ENCODE assay signal across 11 mouse cellular contexts in genomic region chr10:19352878-19353301, GRCm38 (mm10). TPM values are rescaled to one million over a fixed set of nuclear protein-coding genes. Genes with fewer than 3 reads are reported as not detected.
DNase-seq lines count a peak whose midpoint lies in the region; ATAC-seq and TF ChIP-seq lines count a peak whose summit lies in the region.
"Had no signal": no experiment of that assay in that cellular context is flagged by ENCODE, and none has a peak within 500 bp of the region (broad histone marks: within the 10 kb centered on the region; RNA-seq: fewer than 3 reads in every experiment).

No protein-coding gene starts in this region.

- DNase-seq in liver, embryonic 14.5 days (ENCODE audit: low read depth in 3 of 3, low spot score in 3 of 3) = no peak
- no peak for DNase-seq in liver, embryonic 11.5 days (ENCODE audit: low spot score)
- DNase-seq in embryo, embryonic 10.5 days (ENCODE audit: low spot score) = peak; percentile 66
- peak; percentile 53 for DNase-seq in retina, embryonic 14.5 days (ENCODE audit: low spot score)
- DNase-seq in layer of hippocampus, adult 9-11 months = no peak
- DNase-seq in cerebellum, postnatal 4 days (ENCODE audit: low spot score in 2 of 2) = no peak
- DNase-seq in frontal cortex, postnatal 25 days (ENCODE audit: low spot score in 2 of 2) = no peak

- H3K9me3 ChIP-seq in liver, embryonic 14.5 days (ENCODE audit: control insufficient read depth, low read length) = no peaks in the 10 kb centered on the region
- H3K9me3 ChIP-seq in liver, embryonic 11.5 days (ENCODE audit: control insufficient read depth, low read length) = no peaks in the 10 kb centered on the region
- H3K9me3 ChIP-seq: stomach, embryonic 15.5 days had no signal

- no peak overlapping the region for H3K4me3 ChIP-seq in liver, embryonic 14.5 days (ENCODE audit: insufficient read depth in 1 of 2, low read depth in 2 of 2, low read length in 2 of 2)
- H3K4me3 ChIP-seq in liver, embryonic 11.5 days (ENCODE audit: low read depth, low read length) = no peak overlapping the region
- H3K4me3 ChIP-seq: stomach, embryonic 15.5 days had no signal

- H3K27me3 ChIP-seq in liver, embryonic 14.5 days (ENCODE audit: control insufficient read depth, insufficient read depth, low read length) = peaks cover 65% of the 10 kb centered on the region
- peaks cover 72% of the 10 kb centered on the region for H3K27me3 ChIP-seq in liver, embryonic 11.5 days (replicated peaks; ENCODE audit: control insufficient read depth, insufficient read depth, low read length)

- ATAC-seq in liver, embryonic 14.5 days (ENCODE audit: insufficient read depth) = no peak
- ATAC-seq in liver, embryonic 11.5 days (replicated peaks; ENCODE audit: low FRiP score) = no peak
- ATAC-seq in inflammation-experienced regulatory T-cells, adult 6 months = peak; percentile 22

- no peak overlapping the region for H3K9ac ChIP-seq in liver, embryonic 14.5 days (replicated peaks)
- H3K9ac ChIP-seq in liver, embryonic 11.5 days (ENCODE audit: low read depth, low read length) = no peak overlapping the region
- H3K9ac ChIP-seq: stomach, embryonic 15.5 days had no signal

- 2% methylated on average over 16 of the region's 16 CpGs for WGBS in liver, embryonic 14.5 days (ENCODE audit: insufficient replicate concordance)
- 2% methylated on average over 16 of the region's 16 CpGs for WGBS in liver, embryonic 11.5 days

- H3K36me3 ChIP-seq in liver, embryonic 14.5 days (replicated peaks; ENCODE audit: control insufficient read depth, insufficient read depth, low read depth) = no peaks in the 10 kb centered on the region
- no peaks in the 10 kb centered on the region for H3K36me3 ChIP-seq in liver, embryonic 11.5 days (ENCODE audit: control insufficient read depth, insufficient read depth, low read length)
- H3K36me3 ChIP-seq: stomach, embryonic 15.5 days had no signal

- TF ChIP-seq EP300 in liver, embryonic 14.5 days (IDR thresholded peaks at IDR 0.05; ENCODE audit: low read depth) = no peak

- H3K4me1 ChIP-seq in liver, embryonic 14.5 days (replicated peaks; ENCODE audit: control insufficient read depth in 2 of 2, insufficient read depth in 2 of 2, low read length in 1 of 2) = no peaks in the 10 kb centered on the region
- no peaks in the 10 kb centered on the region; the same call in 1 of the 2 replicates for H3K4me1 ChIP-seq in liver, embryonic 11.5 days (replicated peaks; ENCODE audit: control insufficient read depth, insufficient read depth, low read length)

- H3K4me2 ChIP-seq in liver, embryonic 14.5 days (ENCODE audit: low read depth) = no peak overlapping the region
- no peak overlapping the region for H3K4me2 ChIP-seq in liver, embryonic 11.5 days
- H3K4me2 ChIP-seq: stomach, embryonic 15.5 days had no signal

- peak; percentile 2; the same call in 1 of the 2 replicates for TF ChIP-seq CTCF in liver, embryonic 14.5 days (IDR thresholded peaks at IDR 0.05; ENCODE audit: low read depth)

- no peak overlapping the region for H3K27ac ChIP-seq in liver, embryonic 14.5 days
- H3K27ac ChIP-seq in liver, embryonic 11.5 days (ENCODE audit: low read depth, low read length) = no peak overlapping the region
- H3K27ac ChIP-seq: stomach, embryonic 15.5 days had no signal

RNA-seq across cellular contexts. Expression of gene Olig3, which starts 3.4 kb away (rescaled TPM):
- not detected in 2 replicates for polyA plus RNA-seq in liver, embryonic 14.5 days (2012; rRNA removed)
- polyA plus RNA-seq in liver, embryonic 14.5 days (2014; fragmentation: Nextera tagmentation; extraction: Ambion mirVana) = not detected in 2 replicates
- polyA plus RNA-seq in liver, embryonic 11.5 days (2014; fragmentation: Nextera tagmentation; extraction: Ambion mirVana) = not detected in 2 replicates
- polyA plus RNA-seq in inflammation-experienced regulatory T-cells, adult 6 months (2017; shearing (Covaris generic)) = not detected
- polyA plus RNA-seq: large intestine, adult 2 months; liver, embryonic 16.5 days had no signal

Comparison
In these comparisons a context has a peak if more than half of its experiments do, and no peak if none do; other contexts are left out.
1. DNase-seq: peak in embryo, embryonic 10.5 days (single experiment) and retina, embryonic 14.5 days (single experiment); none in liver, embryonic 14.5 days (0 of 3), liver, embryonic 11.5 days (single experiment), layer of hippocampus, adult 9-11 months (single experiment), cerebellum, postnatal 4 days (0 of 2) and frontal cortex, postnatal 25 days (0 of 2).